Mouse (Mus musculus) liver, postnatal 0 days (tissue): ENCODE measurements at regions not wholly inside any gene's neighbourhood (a gene's known extent, or its start where the extent isn't known, plus 50 kb on each side); places are given as distances from the start of the nearest gene placed in this dataset.

ENCODE experiments used
- ATAC-seq: fragments of 200-750 bp; cut with Nextera tagmentation; 2 replicates; pipeline ENCODE4 v1.8.0; 2017; ENCODE audit warnings: mild to moderate bottlenecking, moderate library complexity
- DNase-seq: peaks from one replicate; pipeline ENCODE4 v3.0.0-alpha.2; 2016
- H3K27ac ChIP-seq: fragments of 300-500 bp; sonication (generic); 2 replicates; pipeline ENCODE4 v1.5.1; 2014; ENCODE audit warnings: antibody characterized with exemption, moderate library complexity, mild to moderate bottlenecking, low read depth
- H3K27me3 ChIP-seq: fragments of 300-500 bp; sonication (generic); 2 replicates; pipeline ENCODE4 v1.6.1; 2014; ENCODE audit warnings: low read length, control low read depth, mixed read lengths; ENCODE audit not compliant: insufficient read depth
- H3K36me3 ChIP-seq: fragments of 300-500 bp; sonication (generic); replicated peaks from 2 replicates; pipeline ENCODE4 v1.6.1; 2014; ENCODE audit warnings: mild to moderate bottlenecking, control low read depth, low read length, moderate library complexity, mixed read lengths; ENCODE audit not compliant: insufficient read depth
- H3K4me1 ChIP-seq: fragments of 300-500 bp; sonication (generic); 2 replicates; pipeline ENCODE4 v1.6.1; 2014; ENCODE audit warnings: antibody characterized with exemption, mild to moderate bottlenecking, control low read depth; ENCODE audit not compliant: insufficient read depth
- H3K4me2 ChIP-seq: fragments of 300-500 bp; sonication (generic); 2 replicates; pipeline ENCODE4 v1.6.1; 2014; ENCODE audit warnings: low read depth, mild to moderate bottlenecking, low read length, moderate library complexity, mixed read lengths
- H3K4me3 ChIP-seq: fragments of 300-500 bp; sonication (generic); 2 replicates; pipeline ENCODE4 v1.5.1; 2014; ENCODE audit warnings: low read depth, low read length
- H3K9ac ChIP-seq: fragments of 300-500 bp; sonication (generic); replicated peaks from 2 replicates; pipeline ENCODE4 v1.6.1; 2014; ENCODE audit warnings: mild to moderate bottlenecking, moderate library complexity
- H3K9me3 ChIP-seq: fragments of 300-500 bp; sonication (generic); 2 replicates; pipeline ENCODE4 v1.6.1; 2016; ENCODE audit warnings: mild to moderate bottlenecking, control low read depth, low read length, mixed read lengths
- CTCF ChIP-seq: sonication (generic); IDR thresholded peaks from 2 replicates; pipeline ENCODE4 v1.5.1; 2016; ENCODE audit warnings: antibody characterized with exemption, low read depth
- EP300 ChIP-seq: IDR thresholded peaks from 2 replicates; pipeline ENCODE4 v1.6.1; 2016; ENCODE audit warnings: antibody characterized with exemption, low read depth, mild to moderate bottlenecking
- WGBS: fragments of 180-500 bp; shearing (Covaris S2); extraction: QIAGEN DNeasy Blood & Tissue Kit; methylation state at CpG from one replicate; pipeline ENCODE4 v1.1.7; 2014; ENCODE audit not compliant: insufficient replicate concordance; 5-methylcytosine and 5-hydroxymethylcytosine counted together

GRCm38 (mm10) chr16:5548602-5549001, 292.8 kb upstream of the Eef2kmt start:
- Histone ChIP-seq H3K4me1 (no peaks in the 10 kb centered on the region), H3K36me3 (no peaks in the 10 kb centered on the region), H3K27me3 (no peaks in the 10 kb centered on the region), H3K4me2 (no peak overlapping the region), H3K9me3 (no peaks in the 10 kb centered on the region), H3K9ac (no peak overlapping the region), H3K27ac (no peak overlapping the region), H3K4me3 (no peak overlapping the region)
- 54% methylated on average over 3 of the region's 3 CpGs for WGBS
- DNase-seq (no peak), ATAC-seq (no peak)
- no peak for TF ChIP-seq EP300
- no peak for TF ChIP-seq CTCF

- Histone ChIP-seq H3K9ac (no peak overlapping the region), H3K4me1 (no peaks in the 10 kb centered on the region), H3K4me2 (no peak overlapping the region), H3K27me3 (no peaks in the 10 kb centered on the region), H3K36me3 (no peaks in the 10 kb centered on the region), H3K27ac (no peak overlapping the region), H3K9me3 (no peaks in the 10 kb centered on the region), H3K4me3 (no peak overlapping the region)
- peak; percentile 23; the same call in 1 of the 2 replicates for TF ChIP-seq CTCF
- TF ChIP-seq EP300, result no peak
- WGBS, result 47% methylated on average over 4 of the region's 4 CpGs
- DNase-seq (no peak), ATAC-seq (no peak)
Observed at GRCm38 (mm10) chr16:5546808-5547207, 291.0 kb upstream of the Eef2kmt start.

- TF ChIP-seq CTCF, result no peak
- TF ChIP-seq EP300, result peak; percentile 32; the same call in 1 of the 2 replicates
- Histone ChIP-seq H3K4me1 (no peaks in the 10 kb centered on the region), H3K27ac (no peak overlapping the region), H3K36me3 (no peaks in the 10 kb centered on the region), H3K27me3 (no peaks in the 10 kb centered on the region), H3K4me3 (no peak overlapping the region), H3K9ac (no peak overlapping the region), H3K4me2 (no peak overlapping the region), H3K9me3 (no peaks in the 10 kb centered on the region)
- peak; percentile 92 for ATAC-seq
- no peak for DNase-seq
- 60% methylated on average over 8 of the region's 8 CpGs for WGBS
Observed at GRCm38 (mm10) chr16:5545801-5546200, 290.0 kb upstream of the Eef2kmt start.

- H3K9ac ChIP-seq, result no peak overlapping the region
- no peaks in the 10 kb centered on the region for H3K9me3 ChIP-seq
- H3K27me3 ChIP-seq, result no peaks in the 10 kb centered on the region
- 43% methylated on average over 2 of the region's 2 CpGs for WGBS
- no peaks in the 10 kb centered on the region for H3K36me3 ChIP-seq
- ATAC-seq (no peak), DNase-seq (no peak)
- no peak overlapping the region for H3K27ac ChIP-seq
- H3K4me3 ChIP-seq, result no peak overlapping the region
- H3K4me2 ChIP-seq, result no peak overlapping the region
- TF ChIP-seq EP300 (no peak), CTCF (no peak)
- no peaks in the 10 kb centered on the region for H3K4me1 ChIP-seq
Observed at GRCm38 (mm10) chr16:5544436-5544835, 288.7 kb upstream of the Eef2kmt start.

- no peak for TF ChIP-seq CTCF
- no peaks in the 10 kb centered on the region for H3K9me3 ChIP-seq
- ATAC-seq, result no peak
- no peak overlapping the region for H3K27ac ChIP-seq
- H3K4me1 ChIP-seq, result no peaks in the 10 kb centered on the region
- no peak for DNase-seq
- no peaks in the 10 kb centered on the region for H3K27me3 ChIP-seq
- no peak overlapping the region for H3K9ac ChIP-seq
- H3K4me3 ChIP-seq, result no peak overlapping the region
- 51% methylated on average over 10 of the region's 10 CpGs for whole genome bisulfite sequencing
- no peak overlapping the region for H3K4me2 ChIP-seq
- H3K36me3 ChIP-seq, result no peaks in the 10 kb centered on the region
Observed at GRCm38 (mm10) chr16:5538836-5539510, 283.2 kb upstream of the Eef2kmt start.

- TF ChIP-seq EP300 (no peak), CTCF (peak; percentile 63)
- Histone ChIP-seq H3K4me3 (no peak overlapping the region), H3K4me2 (no peak overlapping the region), H3K9me3 (no peaks in the 10 kb centered on the region), H3K27ac (no peak overlapping the region), H3K4me1 (0 out of 2 replicates have a peak, but pooled peaks cover 2% of the 10 kb centered on the region), H3K27me3 (no peaks in the 10 kb centered on the region), H3K36me3 (no peaks in the 10 kb centered on the region), H3K9ac (no peak overlapping the region)
- WGBS, result 50% methylated on average over 11 of the region's 11 CpGs
- DNase-seq (no peak), ATAC-seq (no peak)
Observed at GRCm38 (mm10) chr16:5537286-5538204, 281.8 kb upstream of the Eef2kmt start.
